Mouse (Mus musculus) kidney, postnatal 25 days (tissue): Measurements from ENCODE around the gene Slx4.
"Not testable (repeated sequence)": the region's sequence is repeated elsewhere in the genome, so short reads cannot be mapped to it uniquely, and the experiment has no call there.

Experiments
- DNase-seq, 2 experiments: peaks; one replicate each; pipeline ENCODE4 v3.0.0; 2021; ENCODE audit warnings: mixed read lengths in 2 of 2

Slx4 gene

GRCm38 (mm10) chr16:4003489-4004398, at the start of gene Slx4:
TSS of gene Slx4 (minus strand) at chr16:4003770.
- peak; percentile 95 to 97 for DNase-seq

DNA sequence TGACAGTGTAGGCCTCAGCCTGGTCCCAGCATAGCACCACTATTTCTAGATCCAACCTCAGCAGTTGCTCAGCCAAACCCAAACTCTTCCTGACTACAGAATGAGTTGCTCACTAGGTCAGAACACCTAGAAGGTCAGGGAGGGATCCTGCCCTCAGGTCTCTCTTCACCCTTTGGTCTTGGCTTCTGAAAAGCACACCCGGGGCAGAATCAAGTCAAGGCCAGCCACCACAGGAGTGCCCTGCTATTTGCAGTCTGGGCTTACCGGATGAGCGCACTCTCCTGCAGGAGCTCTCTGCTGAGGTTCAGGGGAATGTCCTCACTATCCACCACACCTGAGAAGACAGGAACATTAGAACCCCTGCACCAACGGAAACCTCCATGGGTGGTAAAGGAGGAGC, 49.0 kb upstream of the Slx4 start:
- peak in 1 of 2 experiments; percentile 78 for DNase-seq

DNA sequence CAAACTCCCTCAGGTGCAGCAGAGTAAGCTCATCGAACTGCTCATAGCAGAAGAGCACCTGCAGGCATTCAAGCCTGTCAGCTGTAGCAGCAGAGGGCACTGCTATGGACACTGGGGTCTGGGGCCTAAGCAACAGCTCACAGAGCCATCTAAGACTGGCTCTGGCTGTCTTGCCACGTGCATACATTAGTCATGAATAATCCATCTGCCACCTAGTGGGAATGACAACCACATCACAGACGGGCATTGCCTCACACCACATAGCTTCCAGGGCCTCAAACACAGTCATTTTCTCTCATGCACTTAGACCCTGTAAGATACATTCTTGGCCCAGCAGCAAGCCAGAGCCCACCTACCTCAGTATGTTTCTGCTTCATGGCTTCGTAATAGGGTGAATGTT, 42.0 kb upstream of the Slx4 start:
- DNase-seq: no peak

DNA sequence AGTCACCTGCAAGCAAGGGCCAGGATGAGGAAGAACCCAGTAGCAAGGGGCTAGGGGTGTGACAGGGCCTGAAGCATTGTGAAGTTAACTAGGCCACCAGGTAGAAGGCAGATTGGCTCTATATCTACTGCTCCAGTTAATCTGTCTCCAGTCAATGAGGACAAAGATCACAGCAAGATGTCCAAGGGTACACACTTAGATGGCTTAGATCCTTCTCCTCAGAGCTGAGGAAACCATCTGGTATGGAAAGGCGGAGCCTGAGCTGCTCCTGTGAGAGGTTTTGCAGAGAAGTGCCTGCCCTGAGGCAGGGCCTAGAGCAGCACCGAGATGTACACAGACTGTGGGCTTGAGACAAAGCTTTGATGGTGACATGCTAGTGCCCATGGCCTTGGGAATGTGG, 40.5 kb upstream of the Slx4 start:
- peak in 1 of 2 experiments; percentile 62 for DNase-seq

DNA sequence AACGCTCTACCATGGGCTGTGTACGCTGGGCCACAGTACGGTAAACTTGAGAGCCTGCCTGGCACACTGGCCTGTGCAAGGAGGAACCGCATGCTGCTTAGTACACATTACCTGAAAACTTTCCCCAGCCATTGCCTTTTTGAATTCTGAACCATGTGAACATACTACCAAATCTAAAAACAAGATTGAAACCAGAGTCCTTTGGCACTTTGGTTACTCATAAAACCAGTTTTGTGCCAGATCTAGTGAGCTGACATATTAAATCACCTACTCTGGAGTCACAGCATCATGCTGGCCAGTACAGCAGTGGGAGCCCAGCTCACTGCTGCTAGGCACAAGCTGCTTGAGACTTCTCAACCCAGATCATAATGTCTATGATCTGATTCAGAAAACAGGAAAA, 38.1 kb upstream of the Slx4 start:
- DNase-seq: peak in 1 of 2 experiments; percentile 42

DNA sequence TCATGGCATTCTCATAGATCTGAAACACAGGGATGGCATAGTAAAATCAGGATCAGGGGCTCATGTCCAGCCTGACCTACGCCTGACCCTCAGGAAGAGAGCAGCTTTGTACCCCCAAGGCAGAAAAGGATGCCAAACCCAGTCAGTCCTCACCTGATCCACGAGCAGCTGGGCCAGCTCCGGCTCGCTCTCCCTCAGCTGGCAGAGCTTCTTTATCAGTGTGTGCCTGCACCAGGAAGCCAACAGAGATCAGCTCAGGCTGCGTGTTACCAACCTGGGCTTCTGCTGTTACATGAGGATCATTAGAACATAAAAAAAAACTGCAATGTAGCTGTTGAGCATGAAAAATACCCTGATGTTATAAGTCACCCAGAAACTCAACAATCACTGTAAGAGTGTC, 36.6 kb upstream of the Slx4 start:
- DNase-seq: peak in 1 of 2 experiments; percentile 61

- peak; percentile 40 to 64 for DNase-seq
These were observed 34.1 kb upstream of the Slx4 start for GRCm38 (mm10) chr16:4037690-4038089.

- peak; percentile 48 to 86 for DNase-seq
These were observed 33.2 kb upstream of the Slx4 start, which contains the start of gene Dnase1 for GRCm38 (mm10) chr16:4036807-4037206. TSS of gene Dnase1 (plus strand) at chr16:4036942.

- DNase-seq: peak; percentile 53 to 70
These were observed 32.0 kb upstream of the Slx4 start for GRCm38 (mm10) chr16:4035575-4035974.

DNA sequence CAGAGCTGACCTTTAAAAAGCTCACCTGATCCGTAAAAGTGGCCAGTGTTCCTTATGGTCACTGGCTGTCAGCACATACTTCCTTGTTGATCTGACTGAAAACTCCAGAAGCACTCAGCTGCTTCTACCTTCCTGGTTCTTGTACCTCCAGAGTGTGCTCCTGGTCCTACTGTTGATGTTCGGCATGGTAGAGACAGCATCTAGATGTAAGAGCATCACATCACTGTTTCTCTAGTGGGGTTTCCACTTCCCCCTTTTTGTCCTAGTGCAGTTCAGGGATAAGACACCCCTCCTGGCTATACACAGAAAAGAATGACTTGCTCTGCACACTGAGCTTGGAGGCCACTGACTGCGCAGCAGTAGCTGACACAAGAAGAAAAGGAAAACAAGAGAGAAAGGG, 30.9 kb upstream of the Slx4 start:
- DNase-seq: no peak

- DNase-seq: no peak
These were observed 30.4 kb upstream of the Slx4 start for GRCm38 (mm10) chr16:4033971-4034370.

DNA sequence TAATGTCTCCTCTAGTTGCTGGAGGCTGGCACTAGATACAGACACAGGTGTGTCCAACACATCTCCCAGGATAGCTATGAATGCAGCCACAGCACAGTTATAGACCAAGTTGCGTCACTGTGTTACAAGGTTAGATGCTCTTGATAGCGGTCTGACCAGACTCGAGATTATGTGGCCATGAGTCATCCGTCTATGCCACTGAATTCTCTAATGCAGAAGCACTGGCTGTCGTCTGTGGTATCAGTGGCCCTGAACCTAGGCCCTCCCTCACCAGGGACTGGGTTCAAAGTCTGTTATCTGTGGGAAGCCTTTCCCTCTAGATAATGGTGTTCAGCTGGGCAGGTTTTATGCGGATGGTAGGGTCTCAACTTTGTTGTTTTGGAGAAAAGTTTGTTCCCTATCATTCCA, 28.8 kb upstream of the Slx4 start:
- no peak for DNase-seq

GRCm38 (mm10) chr16:4031441-4032274, 28.1 kb upstream of the Slx4 start:
- peak; percentile 47 to 79 for DNase-seq

- DNase-seq: peak in 1 of 2 experiments; percentile 38
These were observed 26.9 kb upstream of the Slx4 start for GRCm38 (mm10) chr16:4030501-4030900.

DNA sequence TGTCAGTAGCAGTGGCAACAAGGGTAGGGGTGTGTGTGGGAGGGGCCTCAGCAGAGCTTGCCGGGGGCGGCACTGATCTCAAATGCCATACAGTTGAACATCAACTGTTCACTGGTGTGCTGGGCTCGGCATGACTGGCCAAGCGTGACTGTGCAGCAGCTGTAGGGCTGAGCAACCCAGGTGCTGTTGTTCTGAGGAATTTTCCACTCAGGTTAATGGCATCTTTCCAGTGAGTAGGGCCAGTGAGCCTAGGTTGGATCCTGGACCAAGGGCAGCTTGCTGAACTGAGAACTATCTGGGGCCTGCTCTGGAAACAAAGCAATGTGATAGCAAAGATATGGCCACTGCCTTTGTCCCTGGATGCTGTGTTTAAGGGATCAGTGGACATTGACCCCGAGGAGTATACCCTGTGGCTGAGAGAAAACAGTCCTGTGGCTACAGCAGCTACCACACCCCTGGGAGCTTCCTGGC, 25.8 kb upstream of the Slx4 start:
- DNase-seq: peak; percentile 91 to 98

DNA sequence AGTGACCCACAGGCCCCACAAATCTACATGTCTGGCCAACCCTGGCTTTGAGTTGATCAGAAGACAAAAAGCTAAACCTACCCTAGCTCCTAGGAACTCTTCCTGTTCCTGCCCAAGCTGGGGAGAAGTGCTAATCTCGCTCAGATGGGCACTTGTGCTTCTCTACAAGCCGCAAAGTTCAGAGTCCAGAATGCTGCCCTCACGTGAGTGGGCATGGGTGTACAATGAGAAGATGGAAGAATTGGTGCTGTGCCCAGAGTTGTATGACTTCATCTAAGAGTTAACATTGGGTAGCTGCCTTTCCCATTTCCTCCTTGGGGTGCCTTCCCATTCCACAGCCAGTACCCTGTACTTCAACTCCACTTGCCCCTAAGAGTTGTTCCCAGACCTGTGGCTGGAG, 23.6 kb upstream of the Slx4 start:
- DNase-seq: peak; percentile 87 to 91

- DNase-seq: peak in 1 of 2 experiments; percentile 58
These were observed 23.1 kb upstream of the Slx4 start for GRCm38 (mm10) chr16:4026672-4027071.

- no peak for DNase-seq
These were observed 19.1 kb upstream of the Slx4 start for GRCm38 (mm10) chr16:4022719-4023118.

- peak in 1 of 2 experiments; percentile 46 for DNase-seq
These were observed 17.7 kb upstream of the Slx4 start for GRCm38 (mm10) chr16:4021241-4021640.

DNA sequence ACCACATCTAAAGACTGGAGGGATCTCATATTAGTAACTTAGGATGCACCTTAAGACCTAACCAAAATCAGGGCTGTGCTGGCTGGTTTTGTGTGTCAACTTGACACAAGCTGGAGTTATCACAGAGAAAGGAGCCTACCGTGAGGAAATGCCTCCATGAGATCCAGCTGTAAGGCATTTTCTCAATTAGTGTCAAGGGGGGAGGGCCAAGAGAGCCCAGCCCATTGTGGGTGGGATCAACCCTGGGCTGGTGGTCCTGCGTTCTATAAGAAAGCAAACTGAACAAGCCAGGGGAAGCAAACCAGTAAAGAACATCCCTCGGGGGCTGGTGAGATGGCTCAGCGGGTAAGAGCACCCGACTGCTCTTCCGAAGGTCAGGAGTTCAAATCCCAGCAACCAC, 13.9 kb upstream of the Slx4 start:
- DNase-seq: not testable (repeated sequence)

- not testable (repeated sequence) for DNase-seq
These were observed 13.2 kb upstream of the Slx4 start for GRCm38 (mm10) chr16:4016786-4017185.

- no peak for DNase-seq
These were observed 10.6 kb upstream of the Slx4 start for GRCm38 (mm10) chr16:4014040-4014668.
